Mouse (Mus musculus) small intestine, adult 2 months (tissue): ENCODE data around the gene Tmc7.
A peak's percentile ranks its signal among the peaks of the same experiment; 100 is the strongest.

Experiments
- CTCF ChIP-seq: fragments of 200-500 bp; IDR thresholded peaks from 2 replicates; pipeline ENCODE4 v1.5.1; 2012; ENCODE audit warnings: low read depth, mild to moderate bottlenecking, control low read depth, inconsistent platforms, low read length, moderate library complexity, mixed read lengths; ENCODE audit not compliant: insufficient replicate concordance, insufficient read length; ENCODE audit errors: extremely low read depth
- POLR2A ChIP-seq: fragments of 200-500 bp; IDR thresholded peaks from 2 replicates; pipeline ENCODE4 v1.6.1; 2012; ENCODE audit warnings: low read depth, mild to moderate bottlenecking, control low read depth, inconsistent platforms, low read length, moderate library complexity

- TF ChIP-seq CTCF (no peak), POLR2A (peak; percentile 71)
Observed at GRCm38 (mm10) chr7:118533178-118533578, 51.4 kb downstream of the Tmc7 start, which contains the start of gene Coq7.
